Mouse (Mus musculus): ENCODE results near the gene Gm525. TPM values are rescaled to one million over a fixed set of nuclear protein-coding genes. Genes with fewer than 3 reads are reported as not detected.
A peak's percentile ranks its signal among the peaks of the same experiment; 100 is the strongest.
"Not testable (repeated sequence)": the region's sequence is repeated elsewhere in the genome, so short reads cannot be mapped to it uniquely, and the experiment has no call there.

Gene Gm525
- polyA plus RNA-seq, 1 experiment from 2014 or later, result not detected

GRCm38 (mm10) chr11:89041073-89041472 is 32.6 kb upstream of the Gm525 start:
- H3K27me3 ChIP-seq (replicated peaks); H3K27ac ChIP-seq (replicated peaks); H3K4me1 ChIP-seq; ATAC-seq (ENCODE audit: extremely low read depth, insufficient number of reproducible peaks, low FRiP score, low TSS enrichment); H3K4me2 ChIP-seq; H3K4me3 ChIP-seq; H3K9ac ChIP-seq; H3K9me3 ChIP-seq: not testable (repeated sequence)
- H3K36me3 ChIP-seq, result peaks cover 91% of the 10 kb centered on the region
- WGBS, result 89% methylated on average over 6 of the region's 7 CpGs

GRCm38 (mm10) chr11:89043046-89043445 is 30.6 kb upstream of the Gm525 start:
- no peak overlapping the region for H3K4me3 ChIP-seq

GRCm38 (mm10) chr11:89045501-89045900 is 28.1 kb upstream of the Gm525 start:
- not testable (repeated sequence) for H3K9ac ChIP-seq; H3K4me2 ChIP-seq; H3K27me3 ChIP-seq (replicated peaks); H3K4me1 ChIP-seq; H3K9me3 ChIP-seq; H3K4me3 ChIP-seq; ATAC-seq (ENCODE audit: extremely low read depth, insufficient number of reproducible peaks, low FRiP score, low TSS enrichment); H3K27ac ChIP-seq (replicated peaks)
- peaks cover 91% of the 10 kb centered on the region for H3K36me3 ChIP-seq
- WGBS, result 90% methylated on average over 3 of the region's 3 CpGs

More at GRCm38 (mm10) chr11:89043046-89043445, 30.6 kb upstream of the Gm525 start:
- Histone ChIP-seq H3K9ac (no peak overlapping the region), H3K27me3 (replicated peaks) (no peaks in the 10 kb centered on the region), H3K27ac (replicated peaks) (no peak overlapping the region), H3K4me1 (no peaks in the 10 kb centered on the region), H3K36me3 (peaks cover 96% of the 10 kb centered on the region), H3K9me3 (peaks cover 6% of the 10 kb centered on the region; the same call in 1 of the 2 replicates), H3K4me2 (no peak overlapping the region)
- WGBS, result 87% methylated on average over 7 of the region's 7 CpGs
- ATAC-seq (ENCODE audit: extremely low read depth, insufficient number of reproducible peaks, low FRiP score, low TSS enrichment), result no peak

- ATAC-seq (ENCODE audit: extremely low read depth, insufficient number of reproducible peaks, low FRiP score, low TSS enrichment), result no peak
- no peaks in the 10 kb centered on the region for H3K4me1 ChIP-seq
- no peak overlapping the region for H3K9ac ChIP-seq
- WGBS, result 92% methylated on average over 3 of the region's 3 CpGs
- no peak overlapping the region for H3K4me2 ChIP-seq
- H3K27me3 ChIP-seq (replicated peaks), result no peaks in the 10 kb centered on the region
- no peak overlapping the region for H3K4me3 ChIP-seq
- H3K27ac ChIP-seq (replicated peaks), result no peak overlapping the region
- H3K9me3 ChIP-seq, result peaks cover 6% of the 10 kb centered on the region; the same call in 1 of the 2 replicates
- peaks cover 92% of the 10 kb centered on the region for H3K36me3 ChIP-seq
Observed at GRCm38 (mm10) chr11:89046021-89046420, 27.6 kb upstream of the Gm525 start.

GRCm38 (mm10) chr11:89051767-89052166 is 21.9 kb upstream of the Gm525 start:
- Histone ChIP-seq H3K9me3 (no peaks in the 10 kb centered on the region), H3K27ac (replicated peaks) (no peak overlapping the region), H3K27me3 (replicated peaks) (no peaks in the 10 kb centered on the region), H3K9ac (no peak overlapping the region), H3K4me3 (no peak overlapping the region), H3K36me3 (peaks cover 76% of the 10 kb centered on the region), H3K4me2 (no peak overlapping the region), H3K4me1 (peaks cover 16% of the 10 kb centered on the region)
- ATAC-seq (ENCODE audit: extremely low read depth, insufficient number of reproducible peaks, low FRiP score, low TSS enrichment), result no peak
- WGBS, result 74% methylated on average over 6 of the region's 6 CpGs

GRCm38 (mm10) chr11:89055931-89056690 is 17.5 kb upstream of the Gm525 start:
- peak overlapping the region; percentile 24 for H3K4me3 ChIP-seq
- peak overlapping the region; percentile 51 for H3K4me2 ChIP-seq
- H3K9me3 ChIP-seq, result no peaks in the 10 kb centered on the region
- H3K36me3 ChIP-seq, result peaks cover 40% of the 10 kb centered on the region
- no peak overlapping the region; the same call in 1 of the 2 replicates for H3K9ac ChIP-seq
- 43% methylated on average over 13 of the region's 13 CpGs for WGBS
- H3K27me3 ChIP-seq (replicated peaks), result no peaks in the 10 kb centered on the region
- H3K4me1 ChIP-seq, result peaks cover 45% of the 10 kb centered on the region
- no peak for ATAC-seq (ENCODE audit: extremely low read depth, insufficient number of reproducible peaks, low FRiP score, low TSS enrichment)
- H3K27ac ChIP-seq (replicated peaks), result peak overlapping the region; percentile 86

GRCm38 (mm10) chr11:89058515-89059270 is 14.9 kb upstream of the Gm525 start:
- H3K9ac ChIP-seq, result peak overlapping the region; percentile 90
- no peak for ATAC-seq (ENCODE audit: extremely low read depth, insufficient number of reproducible peaks, low FRiP score, low TSS enrichment)
- 0 out of 2 replicates have a peak overlapping the region, but pooled peaks have one; percentile 6 for H3K27ac ChIP-seq (replicated peaks)
- WGBS, result 65% methylated on average over 11 of the region's 11 CpGs
- no peaks in the 10 kb centered on the region for H3K27me3 ChIP-seq (replicated peaks)
- H3K4me3 ChIP-seq, result peak overlapping the region; percentile 78
- peaks cover 16% of the 10 kb centered on the region for H3K36me3 ChIP-seq
- H3K4me1 ChIP-seq, result peaks cover 45% of the 10 kb centered on the region
- H3K9me3 ChIP-seq, result no peaks in the 10 kb centered on the region
- H3K4me2 ChIP-seq, result peak overlapping the region; percentile 90

GRCm38 (mm10) chr11:89059919-89060422 is 13.7 kb upstream of the Gm525 start:
- peak overlapping the region; percentile 90 for H3K9ac ChIP-seq
- peaks cover 45% of the 10 kb centered on the region for H3K4me1 ChIP-seq
- peak overlapping the region; percentile 90 for H3K4me2 ChIP-seq
- 1% methylated on average over 33 of the region's 33 CpGs for WGBS
- ATAC-seq (ENCODE audit: extremely low read depth, insufficient number of reproducible peaks, low FRiP score, low TSS enrichment), result peak; percentile 53; the same call in 1 of the 2 replicates
- no peaks in the 10 kb centered on the region for H3K9me3 ChIP-seq
- H3K27ac ChIP-seq (replicated peaks), result peak overlapping the region; percentile 77
- H3K27me3 ChIP-seq (replicated peaks), result no peaks in the 10 kb centered on the region
- H3K4me3 ChIP-seq, result peak overlapping the region; percentile 78
- peaks cover 4% of the 10 kb centered on the region for H3K36me3 ChIP-seq

GRCm38 (mm10) chr11:89060423-89061089 is 13.1 kb upstream of the Gm525 start:
- Histone ChIP-seq H3K4me2 (peak overlapping the region; percentile 90), H3K27ac (replicated peaks) (peak overlapping the region; percentile 77), H3K9ac (peak overlapping the region; percentile 90), H3K4me1 (peaks cover 41% of the 10 kb centered on the region), H3K36me3 (peaks cover 3% of the 10 kb centered on the region; the same call in 1 of the 2 replicates), H3K4me3 (peak overlapping the region; percentile 78), H3K27me3 (replicated peaks) (no peaks in the 10 kb centered on the region), H3K9me3 (no peaks in the 10 kb centered on the region)
- whole genome bisulfite sequencing, result under 1% methylated on average over 63 of the region's 63 CpGs
- ATAC-seq (ENCODE audit: extremely low read depth, insufficient number of reproducible peaks, low FRiP score, low TSS enrichment), result peak; percentile 89

- H3K4me3 ChIP-seq, result no peak overlapping the region
- H3K27me3 ChIP-seq (replicated peaks), result no peaks in the 10 kb centered on the region
- H3K27ac ChIP-seq (replicated peaks), result no peak overlapping the region
- peaks cover 3% of the 10 kb centered on the region; the same call in 1 of the 2 replicates for H3K36me3 ChIP-seq
- no peaks in the 10 kb centered on the region for H3K9me3 ChIP-seq
- ATAC-seq (ENCODE audit: extremely low read depth, insufficient number of reproducible peaks, low FRiP score, low TSS enrichment), result no peak
- no peak overlapping the region for H3K4me2 ChIP-seq
- 79% methylated on average over 7 of the region's 7 CpGs for WGBS
- H3K9ac ChIP-seq, result no peak overlapping the region
- H3K4me1 ChIP-seq, result peaks cover 33% of the 10 kb centered on the region
Observed at GRCm38 (mm10) chr11:89061362-89061761, 12.3 kb upstream of the Gm525 start.

GRCm38 (mm10) chr11:89064312-89064711 is 9.3 kb upstream of the Gm525 start:
- no peak for ATAC-seq (ENCODE audit: extremely low read depth, insufficient number of reproducible peaks, low FRiP score, low TSS enrichment)
- no peak overlapping the region for H3K4me2 ChIP-seq
- peaks cover 24% of the 10 kb centered on the region for H3K4me1 ChIP-seq
- H3K36me3 ChIP-seq, result no peaks in the 10 kb centered on the region
- WGBS, result 61% methylated on average over 6 of the region's 6 CpGs
- no peak overlapping the region for H3K27ac ChIP-seq (replicated peaks)
- no peak overlapping the region for H3K4me3 ChIP-seq
- H3K9me3 ChIP-seq, result no peaks in the 10 kb centered on the region
- H3K27me3 ChIP-seq (replicated peaks), result no peaks in the 10 kb centered on the region
- no peak overlapping the region for H3K9ac ChIP-seq

All from heart, embryonic 13.5 days (tissue).